Mouse (Mus musculus) embryonic facial prominence, embryonic 15.5 days (tissue): ENCODE results near the gene Gnb1l. TPM values are rescaled to one million over a fixed set of nuclear protein-coding genes. Genes with fewer than 3 reads are reported as not detected.

Source experiments
- ATAC-seq: fragments of 200-750 bp; cut with Nextera tagmentation; 2 replicates; pipeline ENCODE4 v1.8.0; 2017; ENCODE audit warnings: low read depth, moderate TSS enrichment; ENCODE audit not compliant: insufficient number of reproducible peaks, low FRiP score, low TSS enrichment
- H3K27ac ChIP-seq: fragments of 300-500 bp; sonication (generic); replicated peaks from 2 replicates; pipeline ENCODE4 v1.5.1; 2015; ENCODE audit warnings: mild to moderate bottlenecking, inconsistent platforms
- H3K27me3 ChIP-seq: fragments of 300-500 bp; sonication (generic); 2 replicates; pipeline ENCODE4 v1.6.1; 2015; ENCODE audit warnings: inconsistent platforms
- H3K36me3 ChIP-seq: fragments of 300-500 bp; sonication (generic); 2 replicates; pipeline ENCODE4 v1.6.1; 2015; ENCODE audit warnings: mild to moderate bottlenecking, inconsistent platforms
- H3K4me1 ChIP-seq: fragments of 300-500 bp; sonication (generic); 2 replicates; pipeline ENCODE4 v1.6.1; 2015; ENCODE audit warnings: inconsistent platforms
- H3K4me2 ChIP-seq: fragments of 300-500 bp; sonication (generic); replicated peaks from 2 replicates; pipeline ENCODE4 v1.6.1; 2015; ENCODE audit warnings: mild to moderate bottlenecking, inconsistent platforms
- H3K4me3 ChIP-seq: fragments of 300-500 bp; sonication (generic); replicated peaks from 2 replicates; pipeline ENCODE4 v1.5.1; 2015; ENCODE audit warnings: mild to moderate bottlenecking, inconsistent platforms
- H3K9ac ChIP-seq: fragments of 300-500 bp; sonication (generic); 2 replicates; pipeline ENCODE4 v1.6.1; 2015; ENCODE audit warnings: inconsistent platforms
- H3K9me3 ChIP-seq: fragments of 300-500 bp; sonication (generic); replicated peaks from 2 replicates; pipeline ENCODE4 v1.6.1; 2016; ENCODE audit warnings: inconsistent platforms
- whole genome bisulfite sequencing: fragments of 180-500 bp; shearing (Covaris S2); methylation state at CpG from one replicate; pipeline ENCODE4 v1.1.7; 2015; 5-methylcytosine and 5-hydroxymethylcytosine counted together
- polyA plus RNA-seq: library from polyadenylated mRNA; unstranded; fragments of >200 nt; fragmentation: Nextera tagmentation; extraction: Ambion mirVana; gene quantifications from 2 replicates; pipeline ENCODE4 v1.2.1, GENCODE M21; 2015

Gene Gnb1l
- polyA plus RNA-seq, 1 experiment from 2014 or later = 18.7 TPM

DNA sequence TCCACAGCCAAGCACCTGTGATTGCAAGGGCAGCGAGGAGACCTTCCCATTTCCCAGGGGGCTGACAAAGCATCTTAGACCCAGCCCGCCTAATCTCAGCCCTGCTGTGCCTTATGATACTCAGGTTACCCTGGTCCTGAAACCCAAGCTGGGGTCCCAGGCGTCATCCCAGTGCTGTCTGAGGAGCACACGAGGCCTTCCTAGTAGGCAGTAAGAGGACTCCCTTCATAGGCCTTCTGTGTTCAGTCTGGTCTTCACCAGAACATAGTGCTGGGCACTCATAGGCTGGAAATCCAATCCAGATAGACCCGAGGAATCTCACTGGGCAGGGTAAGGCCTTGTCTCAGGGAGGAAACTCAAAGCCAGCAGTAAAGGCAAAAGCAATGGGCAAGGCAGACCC, 14.7 kb upstream of the Gnb1l start:
- Histone ChIP-seq H3K36me3 (no peaks in the 10 kb centered on the region), H3K4me2 (no peak overlapping the region), H3K4me3 (no peak overlapping the region), H3K9me3 (no peaks in the 10 kb centered on the region), H3K27ac (no peak overlapping the region), H3K27me3 (no peaks in the 10 kb centered on the region), H3K4me1 (peaks cover 24% of the 10 kb centered on the region), H3K9ac (no peak overlapping the region)
- ATAC-seq = no peak
- WGBS = 53% methylated on average over 5 of the region's 5 CpGs

DNA sequence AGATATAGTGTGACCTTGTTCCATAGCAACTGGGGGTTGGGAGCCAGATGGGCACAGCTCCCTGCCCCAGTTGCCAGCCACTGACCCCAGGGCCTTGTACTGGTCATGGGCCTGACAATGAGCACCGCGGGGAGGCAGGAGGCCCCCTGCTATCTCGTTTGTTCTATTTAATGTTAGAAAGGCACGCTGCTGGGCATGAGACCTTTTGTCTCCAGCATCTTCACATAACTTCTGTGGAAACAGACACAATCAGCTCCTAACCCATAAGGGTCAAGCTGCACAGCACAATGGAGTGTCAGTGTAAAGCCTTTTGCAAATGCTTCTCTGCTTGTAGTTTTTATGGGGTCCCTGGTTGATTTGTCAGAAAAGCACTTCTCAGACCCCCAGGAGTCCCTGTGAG, 14.1 kb upstream of the Gnb1l start:
- Histone ChIP-seq H3K27me3 (no peaks in the 10 kb centered on the region), H3K9ac (no peak overlapping the region), H3K4me2 (no peak overlapping the region), H3K36me3 (no peaks in the 10 kb centered on the region), H3K27ac (0 out of 2 replicates have a peak overlapping the region, but pooled peaks have one; percentile 17), H3K9me3 (no peaks in the 10 kb centered on the region), H3K4me1 (peaks cover 22% of the 10 kb centered on the region), H3K4me3 (no peak overlapping the region)
- no peak for ATAC-seq
- WGBS = 41% methylated on average over 4 of the region's 4 CpGs

- 0 out of 2 replicates have a peak overlapping the region, but pooled peaks have one; percentile 17 for H3K27ac ChIP-seq
- H3K36me3 ChIP-seq = no peaks in the 10 kb centered on the region
- 31% methylated on average over 5 of the region's 5 CpGs for WGBS
- no peaks in the 10 kb centered on the region for H3K27me3 ChIP-seq
- H3K4me2 ChIP-seq = no peak overlapping the region
- H3K9ac ChIP-seq = no peak overlapping the region
- no peak overlapping the region for H3K4me3 ChIP-seq
- H3K9me3 ChIP-seq = no peaks in the 10 kb centered on the region
- H3K4me1 ChIP-seq = peaks cover 17% of the 10 kb centered on the region
- no peak for ATAC-seq
Observed at GRCm38 (mm10) chr16:18484794-18485435, 13.6 kb upstream of the Gnb1l start.

- no peaks in the 10 kb centered on the region for H3K36me3 ChIP-seq
- WGBS = 98% methylated on average over 2 of the region's 2 CpGs
- H3K4me3 ChIP-seq = no peak overlapping the region
- no peak overlapping the region for H3K27ac ChIP-seq
- no peaks in the 10 kb centered on the region for H3K9me3 ChIP-seq
- no peak overlapping the region for H3K4me2 ChIP-seq
- 0 out of 2 replicates have a peak, but pooled peaks cover 6% of the 10 kb centered on the region for H3K4me1 ChIP-seq
- no peaks in the 10 kb centered on the region for H3K27me3 ChIP-seq
- H3K9ac ChIP-seq = no peak overlapping the region
- ATAC-seq = no peak
Observed at GRCm38 (mm10) chr16:18486126-18486525, 12.4 kb upstream of the Gnb1l start.

GRCm38 (mm10) chr16:18490281-18490680, 8.2 kb upstream of the Gnb1l start:
- Histone ChIP-seq H3K27me3 (no peaks in the 10 kb centered on the region), H3K9ac (no peak overlapping the region), H3K36me3 (no peaks in the 10 kb centered on the region), H3K4me1 (no peaks in the 10 kb centered on the region), H3K4me2 (no peak overlapping the region), H3K9me3 (no peaks in the 10 kb centered on the region), H3K27ac (no peak overlapping the region), H3K4me3 (no peak overlapping the region)
- 89% methylated on average over 3 of the region's 3 CpGs for WGBS
- ATAC-seq = no peak

- Histone ChIP-seq H3K9me3 (no peaks in the 10 kb centered on the region), H3K36me3 (no peaks in the 10 kb centered on the region), H3K4me3 (no peak overlapping the region), H3K27ac (no peak overlapping the region), H3K4me1 (no peaks in the 10 kb centered on the region), H3K4me2 (no peak overlapping the region), H3K27me3 (no peaks in the 10 kb centered on the region), H3K9ac (no peak overlapping the region)
- WGBS = 74% methylated on average over 1 of the region's 1 CpGs
- ATAC-seq = no peak
Observed at GRCm38 (mm10) chr16:18490894-18491293, 7.6 kb upstream of the Gnb1l start.

DNA sequence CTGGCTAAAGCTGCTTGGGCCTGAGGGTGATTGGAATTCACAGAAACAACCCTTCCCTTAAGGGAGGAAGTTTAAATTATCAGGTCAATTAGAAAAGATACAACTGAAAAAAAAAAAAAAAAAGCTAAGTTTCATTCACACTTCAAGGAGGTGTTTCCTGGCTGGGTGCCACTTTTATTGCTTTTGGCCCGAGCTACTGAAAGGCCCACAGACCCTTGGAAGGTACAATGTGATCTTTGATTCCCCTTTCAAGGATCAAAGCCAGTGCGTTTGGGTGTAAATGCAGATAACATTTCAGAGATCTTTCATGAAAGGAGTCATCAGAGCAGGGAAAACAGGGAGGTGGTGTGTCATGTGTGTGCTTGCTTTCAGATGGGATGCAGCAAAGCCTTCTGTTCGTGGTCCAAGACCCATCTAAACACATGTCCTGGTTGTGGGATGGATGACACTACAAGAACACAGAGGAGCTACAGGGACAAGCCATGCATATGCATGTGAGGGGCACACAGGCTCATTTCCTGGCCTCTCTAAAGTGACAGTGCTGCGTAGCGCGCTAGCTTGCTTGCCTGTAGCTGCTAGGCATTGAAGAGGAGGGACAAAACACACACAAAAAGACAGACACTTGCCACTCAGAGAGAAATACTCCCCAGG, 523 bp upstream of the Gnb1l start:
- 9% methylated on average over 6 of the region's 6 CpGs for WGBS
- no peaks in the 10 kb centered on the region for H3K27me3 ChIP-seq
- no peaks in the 10 kb centered on the region for H3K9me3 ChIP-seq
- H3K9ac ChIP-seq = peak overlapping the region; percentile 69
- H3K4me3 ChIP-seq = peak overlapping the region; percentile 62
- H3K36me3 ChIP-seq = peaks cover 14% of the 10 kb centered on the region
- peaks cover 26% of the 10 kb centered on the region for H3K4me1 ChIP-seq
- H3K4me2 ChIP-seq = peak overlapping the region; percentile 84
- peak overlapping the region; percentile 91 for H3K27ac ChIP-seq
- ATAC-seq = peak; percentile 30; the same call in 1 of the 2 replicates

GRCm38 (mm10) chr16:18498996-18499395, 483 bp downstream of the Gnb1l start:
- ATAC-seq = no peak
- peaks cover 26% of the 10 kb centered on the region for H3K4me1 ChIP-seq
- no peaks in the 10 kb centered on the region for H3K9me3 ChIP-seq
- H3K4me2 ChIP-seq = peak overlapping the region; percentile 84
- peaks cover 14% of the 10 kb centered on the region for H3K36me3 ChIP-seq
- H3K27ac ChIP-seq = peak overlapping the region; percentile 91
- H3K9ac ChIP-seq = peak overlapping the region; percentile 69
- under 1% methylated on average over 22 of the region's 24 CpGs for WGBS
- no peaks in the 10 kb centered on the region for H3K27me3 ChIP-seq
- peak overlapping the region; percentile 62 for H3K4me3 ChIP-seq

DNA sequence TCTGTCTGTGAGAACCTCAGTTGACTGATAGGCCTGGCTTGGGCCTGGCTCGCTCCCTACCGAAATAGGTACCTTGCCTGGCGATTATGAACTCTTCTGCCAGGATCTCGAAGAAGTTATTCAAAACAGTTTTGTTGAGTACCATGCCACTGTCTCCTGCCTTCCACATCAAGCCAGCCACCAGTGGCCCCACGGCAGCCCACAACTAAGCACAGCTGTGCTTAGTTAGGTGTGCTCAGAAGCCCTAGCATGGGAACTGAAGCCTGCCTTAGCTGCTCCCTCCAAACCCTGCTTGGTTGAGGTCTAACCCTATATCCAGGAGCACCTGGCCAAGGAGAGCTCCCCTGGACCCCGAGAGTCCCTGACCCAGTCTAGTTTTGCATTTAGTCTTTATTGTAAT, 3.0 kb downstream of the Gnb1l start:
- Histone ChIP-seq H3K9ac (peak overlapping the region; percentile 4; the same call in 1 of the 2 replicates), H3K4me2 (no peak overlapping the region), H3K4me3 (no peak overlapping the region), H3K27me3 (no peaks in the 10 kb centered on the region), H3K27ac (no peak overlapping the region), H3K36me3 (peaks cover 14% of the 10 kb centered on the region), H3K4me1 (peaks cover 26% of the 10 kb centered on the region), H3K9me3 (no peaks in the 10 kb centered on the region)
- WGBS = 91% methylated on average over 6 of the region's 6 CpGs
- ATAC-seq = no peak

DNA sequence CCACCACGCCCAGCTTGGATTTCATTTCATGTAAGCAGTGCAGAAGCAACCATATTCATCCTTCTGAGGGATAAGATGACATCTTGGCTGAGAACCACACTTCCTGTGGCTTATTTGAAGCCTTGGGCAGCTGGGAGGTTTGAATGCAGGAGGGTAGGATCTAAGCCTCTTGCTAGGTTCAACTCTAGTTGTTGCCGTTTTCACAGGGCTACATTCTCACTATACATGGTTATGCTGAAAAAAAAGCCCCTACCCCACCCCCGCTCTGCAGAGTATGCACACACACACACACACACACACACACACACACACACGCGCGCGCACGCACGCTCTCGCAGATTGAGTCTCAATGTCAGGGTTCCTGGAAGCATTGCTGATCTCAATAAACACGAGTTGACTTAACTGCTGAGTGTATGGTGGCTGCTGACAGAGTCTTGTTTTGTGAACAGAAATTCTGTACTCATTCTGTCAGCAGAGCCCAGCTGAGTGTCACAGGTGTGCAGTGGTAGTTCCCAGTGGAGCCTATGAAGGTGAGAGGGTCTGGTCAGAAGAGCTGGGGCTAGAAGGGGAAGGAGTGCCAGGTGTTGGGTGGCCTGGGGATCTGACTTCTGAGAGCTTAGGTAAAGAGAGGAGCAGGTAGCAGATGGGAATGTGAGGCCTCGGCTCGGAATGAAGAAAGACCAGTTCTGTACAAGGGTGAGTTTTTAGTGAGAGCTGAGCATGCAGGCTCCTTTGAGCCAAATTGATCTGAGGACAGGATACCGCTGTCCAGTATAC, 5.2 kb downstream of the Gnb1l start:
- WGBS = 76% methylated on average over 14 of the region's 14 CpGs
- ATAC-seq = no peak
- no peak overlapping the region for H3K4me3 ChIP-seq
- peaks cover 14% of the 10 kb centered on the region for H3K36me3 ChIP-seq
- H3K9me3 ChIP-seq = no peaks in the 10 kb centered on the region
- H3K27ac ChIP-seq = no peak overlapping the region
- peaks cover 21% of the 10 kb centered on the region for H3K4me1 ChIP-seq
- no peak overlapping the region for H3K9ac ChIP-seq
- H3K4me2 ChIP-seq = no peak overlapping the region
- no peaks in the 10 kb centered on the region for H3K27me3 ChIP-seq

DNA sequence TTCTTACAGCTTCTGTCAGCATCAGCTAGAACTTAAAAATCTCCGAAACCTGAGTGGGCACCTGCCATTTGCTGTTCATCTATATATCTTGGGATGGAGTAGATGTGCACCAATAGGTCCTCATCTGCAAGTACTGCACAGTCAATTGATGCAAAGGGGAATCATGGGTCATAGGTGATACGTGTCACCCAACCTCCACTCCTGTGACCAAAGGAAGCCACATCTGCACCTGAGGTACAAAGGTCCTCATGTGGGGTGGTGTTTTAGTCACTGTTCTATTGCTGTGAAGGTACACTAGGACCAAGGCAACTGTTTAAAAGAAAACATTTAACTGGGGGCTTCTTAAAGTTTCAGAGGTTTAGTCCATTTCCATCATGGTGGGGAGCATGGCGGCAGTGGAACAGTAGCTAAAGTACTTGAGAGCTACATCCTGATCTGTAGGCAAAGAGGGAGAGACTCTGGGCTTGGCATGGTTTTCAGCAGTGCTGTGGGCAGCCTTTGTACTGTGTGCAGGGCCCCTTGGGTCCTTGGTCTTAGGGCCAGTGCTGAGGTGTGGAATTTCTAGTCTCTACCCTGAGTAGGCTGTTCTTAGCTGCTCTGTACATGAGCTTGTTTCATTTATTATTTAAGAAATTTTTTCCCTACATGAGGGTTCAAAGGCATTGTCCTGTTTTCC, 8.1 kb downstream of the Gnb1l start:
- ATAC-seq = no peak
- 95% methylated on average over 3 of the region's 3 CpGs for WGBS
- no peak overlapping the region for H3K27ac ChIP-seq
- no peak overlapping the region for H3K4me3 ChIP-seq
- H3K36me3 ChIP-seq = peaks cover 10% of the 10 kb centered on the region
- H3K9ac ChIP-seq = no peak overlapping the region
- no peaks in the 10 kb centered on the region for H3K9me3 ChIP-seq
- no peak overlapping the region for H3K4me2 ChIP-seq
- H3K4me1 ChIP-seq = peaks cover 8% of the 10 kb centered on the region
- H3K27me3 ChIP-seq = no peaks in the 10 kb centered on the region
